In the genomic region with DNA sequence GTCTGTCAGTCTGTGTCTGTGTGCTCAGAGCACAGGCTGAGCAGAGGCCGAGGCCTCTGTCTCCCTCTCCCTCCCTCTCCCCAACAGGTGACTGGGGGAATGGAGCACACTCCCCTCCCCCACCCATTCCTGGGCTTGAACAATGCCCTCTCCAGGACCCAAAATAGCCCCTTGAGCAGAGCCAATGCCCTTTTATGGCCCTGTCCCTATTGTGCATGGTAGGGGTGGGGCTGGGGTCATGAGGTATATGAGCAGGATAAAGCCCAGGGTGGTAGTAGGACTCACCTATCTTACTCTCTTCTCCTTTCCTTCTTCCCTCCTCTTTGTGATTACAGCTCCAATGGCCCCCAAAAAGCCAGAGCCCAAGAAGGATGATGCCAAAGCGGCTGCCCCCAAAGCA, we compare ENCODE assay signal across 30 mouse cellular contexts. TPM values are rescaled to one million over a fixed set of nuclear protein-coding genes. Genes with fewer than 3 reads are reported as not detected.
DNase-seq lines count a peak whose midpoint lies in the region; ATAC-seq and TF ChIP-seq lines count a peak whose summit lies in the region.
"Had no signal": no experiment of that assay in that cellular context is flagged by ENCODE, and none has a peak within 500 bp of the region (broad histone marks: within the 10 kb centered on the region; RNA-seq: fewer than 3 reads in every experiment).

No protein-coding gene starts in this region.

- TF ChIP-seq CTCF in lung, embryonic 14.5 days (IDR thresholded peaks at IDR 0.05; ENCODE audit: low read depth): no peak
- TF ChIP-seq CTCF in lung, postnatal 0 days (IDR thresholded peaks at IDR 0.05): no peak

- WGBS in lung, embryonic 14.5 days: 66% methylated on average over 2 of the region's 2 CpGs
- 69% methylated on average over 2 of the region's 2 CpGs for WGBS in lung, postnatal 0 days
- WGBS in heart, embryonic 10.5 days: 56% methylated on average over 2 of the region's 2 CpGs
- 34% methylated on average over 2 of the region's 2 CpGs for WGBS in heart, embryonic 16.5 days

- TF ChIP-seq EP300 in lung, postnatal 0 days (IDR thresholded peaks at IDR 0.05): no peak

- no peaks in the 10 kb centered on the region for H3K36me3 ChIP-seq in lung, embryonic 14.5 days (ENCODE audit: insufficient read depth)
- H3K36me3 ChIP-seq in lung, postnatal 0 days (ENCODE audit: insufficient read depth, low read length): no peaks in the 10 kb centered on the region
- H3K36me3 ChIP-seq in heart, embryonic 10.5 days: peaks cover 32% of the 10 kb centered on the region
- peaks cover 15% of the 10 kb centered on the region for H3K36me3 ChIP-seq in heart, embryonic 16.5 days (ENCODE audit: control insufficient read depth, insufficient read depth)
- H3K36me3 ChIP-seq: embryonic facial prominence, embryonic 12.5 days; limb, embryonic 10.5 days; neural tube, embryonic 12.5 days had no signal

- no peak for DNase-seq in lung, embryonic 14.5 days
- DNase-seq in lung, postnatal 0 days (ENCODE audit: low spot score): no peak
- DNase-seq in heart, embryonic 10.5 days (ENCODE audit: low spot score): peak; percentile 90
- peak; percentile 83 for DNase-seq in heart, postnatal 4 days
- DNase-seq in cerebellum, postnatal 4 days (ENCODE audit: low spot score in 2 of 2): no peak
- no peak for DNase-seq in layer of hippocampus, postnatal 14 days (ENCODE audit: low spot score in 2 of 2)
- DNase-seq in gastrocnemius, postnatal 25 days: no peak
- DNase-seq: adrenal gland, adult 8-10 months; cerebellum, adult 11-12 months; cerebellum, postnatal 10 days; kidney, adult 18-20 months; liver; lung, postnatal 14 days; midbrain, embryonic 14.5 days; right cerebral cortex, postnatal 14 days; thymus, postnatal 14 days had no signal

- no peaks in the 10 kb centered on the region for H3K27me3 ChIP-seq in lung, embryonic 14.5 days (ENCODE audit: insufficient read depth, low read length)
- no peaks in the 10 kb centered on the region; the same call in 1 of the 2 replicates for H3K27me3 ChIP-seq in lung, postnatal 0 days (replicated peaks; ENCODE audit: insufficient read depth, low read length)
- no peaks in the 10 kb centered on the region for H3K27me3 ChIP-seq in heart, embryonic 10.5 days (ENCODE audit: insufficient read depth, poor library complexity, severe bottlenecking)
- no peaks in the 10 kb centered on the region for H3K27me3 ChIP-seq in heart, embryonic 16.5 days (ENCODE audit: control insufficient read depth, insufficient read depth, low read length)
- H3K27me3 ChIP-seq: embryonic facial prominence, embryonic 12.5 days had no signal

- H3K4me2 ChIP-seq in lung, embryonic 14.5 days: no peak overlapping the region
- H3K4me2 ChIP-seq in lung, postnatal 0 days (replicated peaks; ENCODE audit: low read depth, low read length): no peak overlapping the region
- peak overlapping the region; percentile 72 for H3K4me2 ChIP-seq in heart, embryonic 16.5 days (ENCODE audit: low read depth, low read length)
- H3K4me2 ChIP-seq: embryonic facial prominence, embryonic 12.5 days; hindbrain, embryonic 14.5 days; neural tube, embryonic 12.5 days had no signal

- peak overlapping the region; percentile 16; the same call in 1 of the 2 replicates for H3K27ac ChIP-seq in lung, embryonic 14.5 days (ENCODE audit: low read depth)
- no peak overlapping the region for H3K27ac ChIP-seq in lung, postnatal 0 days (ENCODE audit: low read length)
- H3K27ac ChIP-seq in heart, embryonic 10.5 days: peak overlapping the region; percentile 90
- H3K27ac ChIP-seq in heart, embryonic 16.5 days (ENCODE audit: low read length): peak overlapping the region; percentile 98
- H3K27ac ChIP-seq: hindbrain, embryonic 14.5 days; neural tube, embryonic 12.5 days had no signal

- no peak overlapping the region for H3K9ac ChIP-seq in lung, embryonic 14.5 days
- H3K9ac ChIP-seq in lung, postnatal 0 days (replicated peaks; ENCODE audit: low read depth): no peak overlapping the region
- peak overlapping the region; percentile 92 for H3K9ac ChIP-seq in heart, embryonic 16.5 days (ENCODE audit: low read length)
- H3K9ac ChIP-seq: embryonic facial prominence, embryonic 12.5 days; hindbrain, embryonic 14.5 days; neural tube, embryonic 12.5 days had no signal

- peaks cover 5% of the 10 kb centered on the region; the same call in 1 of the 2 replicates for H3K4me1 ChIP-seq in lung, embryonic 14.5 days (ENCODE audit: insufficient read depth)
- no peaks in the 10 kb centered on the region for H3K4me1 ChIP-seq in lung, postnatal 0 days (ENCODE audit: insufficient read depth, low read depth, low read length)
- peaks cover 51% of the 10 kb centered on the region for H3K4me1 ChIP-seq in heart, embryonic 10.5 days
- H3K4me1 ChIP-seq in heart, embryonic 16.5 days (ENCODE audit: control insufficient read depth, insufficient read depth, low read length): peaks cover 27% of the 10 kb centered on the region
- H3K4me1 ChIP-seq: neural tube, embryonic 12.5 days had no signal

- H3K4me3 ChIP-seq in lung, embryonic 14.5 days (ENCODE audit: low read depth, low read length): no peak overlapping the region
- H3K4me3 ChIP-seq in lung, postnatal 0 days (ENCODE audit: low read depth, low read length): no peak overlapping the region
- peak overlapping the region; percentile 64 for H3K4me3 ChIP-seq in heart, embryonic 10.5 days
- peak overlapping the region; percentile 79 for H3K4me3 ChIP-seq in heart, embryonic 16.5 days (ENCODE audit: low read length)
- H3K4me3 ChIP-seq: embryonic facial prominence, embryonic 12.5 days; limb, embryonic 10.5 days; megakaryocyte, embryonic 14.5 days; neural tube, embryonic 12.5 days had no signal

- no peak for ATAC-seq in lung, embryonic 14.5 days (ENCODE audit: insufficient read depth)
- no peak for ATAC-seq in lung, postnatal 0 days
- ATAC-seq in heart, embryonic 16.5 days (replicated peaks; ENCODE audit: extremely low read depth, insufficient read depth, low FRiP score): peak; percentile 90
- ATAC-seq: inflammation-experienced regulatory T-cells, adult 6 months had no signal

- H3K9me3 ChIP-seq in lung, embryonic 14.5 days (ENCODE audit: low read depth, low read length): no peaks in the 10 kb centered on the region
- no peaks in the 10 kb centered on the region for H3K9me3 ChIP-seq in lung, postnatal 0 days (ENCODE audit: low read length)
- H3K9me3 ChIP-seq in heart, embryonic 10.5 days: no peaks in the 10 kb centered on the region
- H3K9me3 ChIP-seq in heart, embryonic 16.5 days (replicated peaks; ENCODE audit: control insufficient read depth, low read length): no peaks in the 10 kb centered on the region
- H3K9me3 ChIP-seq: embryonic facial prominence, embryonic 12.5 days; limb, embryonic 10.5 days; megakaryocyte, embryonic 14.5 days; neural tube, embryonic 12.5 days had no signal

RNA-seq across cellular contexts. Expression of gene Pth1r, which starts 16.5 kb away (rescaled TPM):
- 88.6 and 97.8 TPM in 2 replicates for polyA plus RNA-seq in lung, embryonic 14.5 days (2014; fragmentation: Nextera tagmentation; extraction: Ambion mirVana)
- 19.4 and 24.4 TPM in 2 replicates for polyA plus RNA-seq in lung, postnatal 0 days (2015; fragmentation: Nextera tagmentation; extraction: Ambion mirVana)
- 41.3 and 49.7 TPM in 2 replicates for polyA plus RNA-seq in heart, embryonic 10.5 days (2016; fragmentation: Nextera tagmentation; extraction: Ambion mirVana)
- 21.0 and 26.3 TPM in 2 replicates for polyA plus RNA-seq in heart, embryonic 16.5 days (2015; fragmentation: Nextera tagmentation; extraction: Ambion mirVana)
- total RNA-seq in heart, postnatal 4 days (2021): 10 to 100 TPM; 16.4 to 19.3 TPM
- 1 to 10 TPM; 5.6 to 6.5 TPM for total RNA-seq in layer of hippocampus, postnatal 14 days (2021)
- 1 to 10 TPM; 1.3 to 2.4 TPM for total RNA-seq in gastrocnemius, postnatal 25 days (2021)
- polyA plus RNA-seq: inflammation-experienced regulatory T-cells, adult 6 months had no signal

RNA-seq across cellular contexts. Expression of gene Myl3, which starts 21.7 kb away (rescaled TPM):
- polyA plus RNA-seq in lung, embryonic 14.5 days (2014; fragmentation: Nextera tagmentation; extraction: Ambion mirVana): 1.9 TPM in 2 replicates
- polyA plus RNA-seq in lung, postnatal 0 days (2015; fragmentation: Nextera tagmentation; extraction: Ambion mirVana): 10.4 and 13.8 TPM in 2 replicates
- polyA plus RNA-seq in heart, embryonic 10.5 days (2016; fragmentation: Nextera tagmentation; extraction: Ambion mirVana): 1,835 and 3,713 TPM in 2 replicates
- 4,391 and 5,295 TPM in 2 replicates for polyA plus RNA-seq in heart, embryonic 16.5 days (2015; fragmentation: Nextera tagmentation; extraction: Ambion mirVana)
- 1,000 to 10,000 TPM; 8,328 to 9,816 TPM for total RNA-seq in heart, postnatal 4 days (2021)
- total RNA-seq in layer of hippocampus, postnatal 14 days (2021): not detected
- total RNA-seq in gastrocnemius, postnatal 25 days (2021): 100 to 1,000 TPM; 119 to 840 TPM
- total RNA-seq: granulocyte monocyte progenitor cell, adult 5-6 weeks had no signal
- polyA plus RNA-seq: forebrain, embryonic 11.5 days; inflammation-experienced regulatory T-cells, adult 6 months had no signal

RNA-seq across cellular contexts. Expression of gene Prss42, which starts 34.6 kb away (rescaled TPM):
- polyA plus RNA-seq in lung, embryonic 14.5 days (2014; fragmentation: Nextera tagmentation; extraction: Ambion mirVana): not detected in 2 replicates
- polyA plus RNA-seq in lung, postnatal 0 days (2015; fragmentation: Nextera tagmentation; extraction: Ambion mirVana): not detected in 2 replicates
- not detected in 2 replicates for polyA plus RNA-seq in heart, embryonic 10.5 days (2016; fragmentation: Nextera tagmentation; extraction: Ambion mirVana)
- 0.15 TPM in 1 of 2 replicates, not detected in the other for polyA plus RNA-seq in heart, embryonic 16.5 days (2015; fragmentation: Nextera tagmentation; extraction: Ambion mirVana)
- total RNA-seq in heart, postnatal 4 days (2021): not detected
- not detected for total RNA-seq in layer of hippocampus, postnatal 14 days (2021)
- not detected for total RNA-seq in gastrocnemius, postnatal 25 days (2021)
- total RNA-seq: adrenal gland, adult 8-10 months; gastrocnemius, adult 18-20 months; granulocyte monocyte progenitor cell, adult 5-6 weeks; layer of hippocampus, postnatal 10 days had no signal
- polyA plus RNA-seq: embryonic facial prominence, embryonic 12.5 days; forebrain, embryonic 11.5 days; hindbrain, embryonic 14.5 days; inflammation-experienced regulatory T-cells, adult 6 months; kidney, embryonic 16.5 days; large intestine, adult 2 months; limb, embryonic 10.5 days; liver, embryonic 16.5 days; midbrain, embryonic 14.5 days; neural tube, embryonic 12.5 days had no signal

RNA-seq across cellular contexts. Expression of gene Prss44, which starts 50.4 kb away (rescaled TPM):
- not detected in 2 replicates for polyA plus RNA-seq in lung, embryonic 14.5 days (2014; fragmentation: Nextera tagmentation; extraction: Ambion mirVana)
- not detected in 2 replicates for polyA plus RNA-seq in lung, postnatal 0 days (2015; fragmentation: Nextera tagmentation; extraction: Ambion mirVana)
- polyA plus RNA-seq in heart, embryonic 10.5 days (2016; fragmentation: Nextera tagmentation; extraction: Ambion mirVana): 0.32 TPM in 1 of 2 replicates, not detected in the other
- not detected in 2 replicates for polyA plus RNA-seq in heart, embryonic 16.5 days (2015; fragmentation: Nextera tagmentation; extraction: Ambion mirVana)
- not detected for total RNA-seq in heart, postnatal 4 days (2021)
- total RNA-seq in layer of hippocampus, postnatal 14 days (2021): not detected
- total RNA-seq in gastrocnemius, postnatal 25 days (2021): not detected
- total RNA-seq: adrenal gland, adult 8-10 months; gastrocnemius, adult 18-20 months; granulocyte monocyte progenitor cell, adult 5-6 weeks; layer of hippocampus, postnatal 10 days had no signal
- polyA plus RNA-seq: embryonic facial prominence, embryonic 12.5 days; forebrain, embryonic 11.5 days; hindbrain, embryonic 14.5 days; inflammation-experienced regulatory T-cells, adult 6 months; kidney, embryonic 16.5 days; large intestine, adult 2 months; limb, embryonic 10.5 days; liver, embryonic 16.5 days; midbrain, embryonic 14.5 days; neural tube, embryonic 12.5 days had no signal

Comparison
In these comparisons a context has a peak if more than half of its experiments do, and no peak if none do; other contexts are left out.
1. DNase-seq: peak in heart, embryonic 10.5 days (single experiment) and heart, postnatal 4 days (single experiment); none in lung, embryonic 14.5 days (single experiment), lung, postnatal 0 days (single experiment), cerebellum, postnatal 4 days (0 of 2), layer of hippocampus, postnatal 14 days (0 of 2) and gastrocnemius, postnatal 25 days (single experiment).
2. H3K4me3 ChIP-seq: peak in heart, embryonic 10.5 days (single experiment) and heart, embryonic 16.5 days (single experiment); none in lung, embryonic 14.5 days (single experiment) and lung, postnatal 0 days (single experiment).
3. RNA of gene Myl3, which starts 21.7 kb away (polyA plus RNA-seq): 4,391 to 5,295 TPM in heart, embryonic 16.5 days and 1,835 to 3,713 TPM in heart, embryonic 10.5 days; 10.4 to 13.8 TPM in lung, postnatal 0 days and 1.9 TPM in lung, embryonic 14.5 days; every median in the first group is over 100 times any median in the second.